Mouse (Mus musculus) cerebral cortex, adult 2 months (tissue): ENCODE measurements around the gene Tcirg1.

Experiments
- WGBS: fragments of 180-500 bp; shearing (Covaris S2); methylation state at CpG from one replicate; pipeline ENCODE4 v1.1.7; 2018; 5-methylcytosine and 5-hydroxymethylcytosine counted together

Tcirg1 gene

DNA sequence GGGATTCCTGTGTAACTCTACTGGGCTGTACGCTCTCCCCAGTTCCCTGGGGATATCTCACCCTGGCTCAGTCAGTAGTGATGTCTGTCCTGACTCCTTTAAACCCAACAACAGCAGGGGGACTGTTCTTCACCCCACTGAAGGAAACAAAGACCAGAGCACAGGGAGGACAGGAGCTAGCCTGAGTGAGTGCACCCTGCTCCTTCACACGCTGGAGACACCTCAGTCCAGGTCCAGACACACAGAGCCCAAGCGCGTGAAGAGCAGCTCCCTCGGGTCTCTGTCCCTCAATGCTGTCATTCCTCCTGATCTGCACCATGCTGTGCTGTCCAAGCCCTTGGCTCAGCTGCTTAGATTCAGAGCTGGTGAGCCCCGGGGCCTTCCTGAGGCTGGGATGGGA is 19.8 kb upstream of the Tcirg1 start:
- WGBS = 74% methylated on average over 6 of the region's 6 CpGs

DNA sequence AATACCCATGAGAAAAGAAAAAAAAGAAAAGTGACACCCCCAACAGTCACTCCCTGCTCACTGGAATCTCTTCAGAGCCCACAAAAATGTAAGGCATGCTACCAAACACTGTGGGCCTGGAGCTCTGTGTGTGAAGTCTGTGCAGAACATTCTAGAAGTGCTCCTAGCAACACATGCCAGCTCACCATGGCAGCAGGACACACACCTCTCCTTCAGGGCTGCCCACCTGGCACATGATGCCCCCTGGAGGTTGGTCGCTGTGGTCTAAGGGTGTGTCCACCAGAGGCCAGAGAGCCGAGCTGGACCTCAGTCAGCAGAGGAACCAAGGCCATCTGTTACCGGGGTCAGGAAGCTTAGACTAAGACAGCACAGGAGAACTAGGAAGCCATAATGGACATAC is 19.3 kb upstream of the Tcirg1 start:
- 74% methylated on average over 3 of the region's 3 CpGs for whole genome bisulfite sequencing

DNA sequence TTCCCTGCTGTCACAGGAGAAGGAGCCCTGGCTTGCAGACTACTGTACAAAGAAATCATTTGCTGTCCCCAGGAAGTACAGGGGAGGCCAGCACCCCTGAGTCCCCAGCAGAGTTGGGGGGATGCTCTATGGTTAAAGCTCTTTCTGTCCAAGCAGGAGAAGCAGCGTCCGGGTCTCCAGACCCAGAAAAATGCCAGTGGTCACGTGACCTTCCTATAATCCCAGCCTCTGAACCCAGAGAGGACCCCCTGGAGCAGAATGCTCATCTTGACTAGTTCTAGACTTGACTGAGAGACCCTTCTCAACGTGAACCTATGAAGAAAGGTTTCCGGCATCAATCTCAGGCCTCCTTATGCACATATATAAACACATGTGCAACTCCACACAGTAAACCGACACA is 18.9 kb upstream of the Tcirg1 start:
- WGBS = 92% methylated on average over 6 of the region's 6 CpGs

GRCm38 (mm10) chr19:3924868-3925267 is 17.9 kb upstream of the Tcirg1 start:
- 97% methylated on average over 7 of the region's 7 CpGs for WGBS

GRCm38 (mm10) chr19:3924190-3924589 is 17.3 kb upstream of the Tcirg1 start:
- 82% methylated on average over 8 of the region's 8 CpGs for WGBS

GRCm38 (mm10) chr19:3923586-3923985 is 16.7 kb upstream of the Tcirg1 start:
- 60% methylated on average over 13 of the region's 13 CpGs for WGBS

GRCm38 (mm10) chr19:3922661-3923371 is 15.9 kb upstream of the Tcirg1 start:
- WGBS = 66% methylated on average over 10 of the region's 10 CpGs

- WGBS = 80% methylated on average over 11 of the region's 11 CpGs
These were observed 9.8 kb upstream of the Tcirg1 start for GRCm38 (mm10) chr19:3916727-3917126.

DNA sequence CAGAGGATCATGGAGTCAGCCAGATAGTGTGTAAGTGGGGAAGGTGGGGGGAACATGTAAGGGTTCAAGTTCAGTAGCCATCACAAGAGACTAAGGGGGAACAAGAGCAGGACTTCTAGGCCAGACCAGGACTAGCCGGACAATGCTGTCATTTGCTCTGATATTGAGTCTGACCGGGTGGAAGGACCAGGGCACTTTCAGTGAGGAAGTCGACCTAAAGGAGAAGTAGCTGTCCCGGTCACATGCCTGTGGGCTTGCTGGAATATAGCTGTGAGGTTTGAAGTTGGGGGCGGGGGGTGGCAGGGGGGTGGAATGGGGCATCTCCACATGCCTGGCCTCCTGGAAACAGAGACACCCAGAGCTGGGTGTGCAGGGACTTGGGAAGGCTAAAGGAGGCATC is 7.6 kb upstream of the Tcirg1 start:
- WGBS = 83% methylated on average over 5 of the region's 5 CpGs

GRCm38 (mm10) chr19:3913692-3914091 is 6.8 kb upstream of the Tcirg1 start:
- 85% methylated on average over 8 of the region's 8 CpGs for WGBS

- under 1% methylated on average over 43 of the region's 43 CpGs for WGBS
These were observed 5.6 kb upstream of the Tcirg1 start, which contains the start of gene Ndufs8 for GRCm38 (mm10) chr19:3912337-3913204. TSS of gene Ndufs8 (minus strand) at chr19:3912774.

GRCm38 (mm10) chr19:3910206-3910605 is 3.3 kb upstream of the Tcirg1 start:
- WGBS = 77% methylated on average over 5 of the region's 5 CpGs

DNA sequence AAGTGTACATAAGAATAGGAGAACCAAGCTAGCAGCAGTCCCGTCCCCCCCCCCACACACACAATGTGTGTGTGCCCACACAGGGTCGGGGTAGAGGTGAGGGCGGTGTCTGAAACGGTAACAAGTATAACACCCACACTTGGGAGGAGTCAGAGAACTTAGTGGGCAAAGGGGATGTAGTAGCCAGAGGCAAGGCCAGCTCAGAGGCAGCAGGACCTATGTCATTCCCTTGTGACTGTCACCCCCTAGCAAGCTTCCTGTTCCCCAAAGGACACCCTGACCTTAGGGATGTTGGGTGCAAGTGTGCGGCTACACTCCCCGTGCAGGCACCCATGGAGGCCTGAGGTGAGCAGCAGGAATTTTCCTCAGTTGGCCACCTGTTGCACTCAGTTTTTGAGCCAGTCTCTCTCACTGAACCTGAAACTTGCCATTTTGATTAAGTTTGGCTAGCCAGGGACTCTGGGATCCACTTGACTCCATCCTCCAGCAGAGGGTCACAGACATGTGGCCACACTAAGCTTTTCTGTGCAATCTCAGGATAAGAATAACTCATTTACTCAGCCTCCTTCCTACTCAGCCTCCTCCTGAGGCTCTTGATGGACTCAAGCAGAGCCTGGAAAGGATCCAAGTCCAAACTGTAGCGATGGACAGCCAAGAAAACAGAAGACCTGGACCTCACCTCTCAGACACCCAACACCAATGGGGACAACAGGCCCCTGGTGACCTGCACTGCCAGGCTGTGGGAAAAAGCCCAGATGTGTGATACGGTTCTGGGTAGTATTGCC is 1.1 kb upstream of the Tcirg1 start:
- WGBS = 66% methylated on average over 8 of the region's 8 CpGs

- WGBS = 43% methylated on average over 10 of the region's 10 CpGs
These were observed 607 bp downstream of the Tcirg1 start for GRCm38 (mm10) chr19:3906326-3906725.

- 63% methylated on average over 6 of the region's 6 CpGs for WGBS
These were observed 1.5 kb downstream of the Tcirg1 start for GRCm38 (mm10) chr19:3905261-3905969.

DNA sequence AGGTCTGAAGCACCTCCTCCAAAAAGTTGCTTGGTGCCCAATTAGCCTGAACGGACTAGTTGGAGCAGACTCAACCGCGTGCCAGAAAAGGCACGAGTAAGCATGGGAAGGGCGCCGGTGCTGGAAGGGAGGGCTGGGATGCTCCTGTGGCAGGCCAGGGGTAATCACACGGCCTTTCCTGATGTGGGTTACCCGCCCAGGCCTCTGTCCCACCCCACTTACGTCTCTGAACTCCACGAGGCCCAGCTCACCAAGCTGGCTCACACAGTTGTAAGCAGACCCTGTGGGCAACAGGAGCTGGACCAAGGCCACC is 2.6 kb downstream of the Tcirg1 start:
- WGBS = 72% methylated on average over 10 of the region's 10 CpGs

DNA sequence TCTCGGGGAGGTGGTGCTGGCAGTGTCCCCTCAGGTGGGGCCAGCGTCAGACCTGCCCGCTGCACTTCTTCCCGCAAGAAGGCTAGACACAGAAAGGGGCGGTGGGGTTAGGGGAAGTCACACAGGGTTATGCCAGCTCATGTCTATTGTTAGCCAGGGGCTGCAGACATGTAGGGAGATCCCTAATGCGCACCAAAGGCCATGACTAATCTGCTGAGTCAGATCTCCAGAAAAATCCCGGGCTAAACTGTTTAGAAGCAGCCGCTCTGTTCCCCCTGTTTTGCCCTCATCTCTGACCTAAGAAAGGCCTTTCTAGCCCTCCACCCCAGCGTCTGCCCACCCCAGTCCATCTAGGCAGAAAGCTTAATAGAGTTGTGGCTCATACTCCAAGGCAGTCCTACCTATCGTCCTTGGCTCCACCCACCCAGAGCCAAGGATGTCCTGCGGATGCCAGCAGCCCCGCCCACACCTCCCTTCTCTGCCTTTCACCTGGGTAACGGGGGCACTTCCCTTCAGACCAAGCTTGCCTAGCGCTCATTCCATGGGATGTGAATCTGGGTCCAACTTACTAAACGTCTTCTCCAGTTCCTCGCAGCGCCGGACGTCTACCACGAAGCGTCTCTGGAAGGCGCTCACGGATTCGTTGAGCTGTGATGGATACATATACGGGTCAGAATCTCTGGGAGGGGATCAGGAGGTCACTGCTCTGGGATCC is 3.1 kb downstream of the Tcirg1 start:
- WGBS = 76% methylated on average over 25 of the region's 25 CpGs

- 85% methylated on average over 12 of the region's 12 CpGs for WGBS
These were observed 4.0 kb downstream of the Tcirg1 start for GRCm38 (mm10) chr19:3902966-3903365.

DNA sequence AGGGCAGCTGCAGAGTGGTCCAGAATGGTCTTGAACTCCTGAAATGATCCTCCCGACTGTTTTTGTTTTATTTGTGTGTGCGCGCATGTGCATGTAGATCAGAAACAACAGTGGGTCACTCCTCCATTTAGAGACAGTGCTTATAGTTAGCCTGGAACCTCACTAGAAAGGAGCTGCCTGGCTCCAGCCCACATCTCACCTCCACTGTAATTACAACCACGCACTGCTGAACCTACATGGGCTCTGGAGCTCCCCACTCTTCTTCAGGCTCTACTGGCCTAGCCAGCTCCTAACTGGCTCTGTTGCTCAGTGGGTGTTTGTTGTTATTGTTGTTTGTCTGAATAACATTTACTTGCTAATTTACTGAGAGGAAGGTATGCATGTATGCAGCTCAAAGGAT is 7.3 kb downstream of the Tcirg1 start:
- WGBS = 65% methylated on average over 4 of the region's 4 CpGs

GRCm38 (mm10) chr19:3898952-3899351 is 8.0 kb downstream of the Tcirg1 start:
- WGBS = 87% methylated on average over 7 of the region's 7 CpGs

DNA sequence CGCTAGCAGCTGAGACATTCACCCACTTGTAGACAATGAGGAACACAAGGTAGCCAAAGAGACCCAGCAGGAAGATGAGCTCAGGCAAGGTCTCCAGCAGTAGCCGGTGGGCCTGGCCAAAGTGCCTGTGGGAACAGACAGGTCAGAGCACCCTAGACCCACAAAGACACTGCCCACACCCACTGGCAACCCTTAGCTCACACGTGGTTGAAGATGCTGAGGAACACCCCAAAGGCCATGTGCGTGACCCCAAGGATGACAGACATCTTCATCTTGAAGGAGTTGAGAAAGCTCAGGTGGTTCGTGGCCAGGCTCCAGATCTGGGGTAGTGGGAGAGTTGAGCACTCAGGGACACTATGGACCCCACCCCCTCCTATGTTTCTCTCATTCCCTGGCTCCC is 9.4 kb downstream of the Tcirg1 start:
- 94% methylated on average over 5 of the region's 5 CpGs for WGBS
